Mouse (Mus musculus) liver, adult 2 months (tissue): ENCODE data around the gene Gm28043.

Experiments
- CTCF ChIP-seq: fragments of 200-500 bp; IDR thresholded peaks from 2 replicates; pipeline ENCODE4 v1.5.1; 2011; ENCODE audit warnings: low read depth, low read length, control low read depth
- POLR2A ChIP-seq: fragments of 200-500 bp; IDR thresholded peaks from 2 replicates; pipeline ENCODE4 v1.6.1; 2011; ENCODE audit warnings: low read length, control low read depth; ENCODE audit not compliant: insufficient read depth; ENCODE audit errors: extremely low read depth

DNA sequence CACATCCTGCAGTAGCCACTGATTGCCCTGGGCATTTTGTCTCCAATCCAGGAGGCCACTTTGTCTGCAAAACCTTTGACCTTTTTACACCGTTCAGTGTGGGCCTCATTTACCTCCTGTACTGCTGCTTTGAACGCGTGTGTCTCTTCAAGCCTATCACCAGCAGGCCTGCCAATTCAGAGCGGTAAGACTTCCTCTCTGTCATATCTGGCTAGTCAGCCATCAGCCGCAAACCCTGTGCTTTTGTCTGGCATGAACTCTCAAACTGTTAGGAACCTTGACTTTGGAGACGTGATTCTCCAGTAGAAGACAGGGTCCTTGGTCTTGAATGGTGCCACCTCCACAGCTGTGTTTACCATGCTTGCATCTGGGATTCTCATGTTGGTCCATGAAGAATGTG, 75.6 kb downstream of the Gm28043 start:
- TF ChIP-seq CTCF: no peak
- TF ChIP-seq POLR2A: no peak
